8 mouse cellular contexts compared by ENCODE assay signal in the genomic region with DNA sequence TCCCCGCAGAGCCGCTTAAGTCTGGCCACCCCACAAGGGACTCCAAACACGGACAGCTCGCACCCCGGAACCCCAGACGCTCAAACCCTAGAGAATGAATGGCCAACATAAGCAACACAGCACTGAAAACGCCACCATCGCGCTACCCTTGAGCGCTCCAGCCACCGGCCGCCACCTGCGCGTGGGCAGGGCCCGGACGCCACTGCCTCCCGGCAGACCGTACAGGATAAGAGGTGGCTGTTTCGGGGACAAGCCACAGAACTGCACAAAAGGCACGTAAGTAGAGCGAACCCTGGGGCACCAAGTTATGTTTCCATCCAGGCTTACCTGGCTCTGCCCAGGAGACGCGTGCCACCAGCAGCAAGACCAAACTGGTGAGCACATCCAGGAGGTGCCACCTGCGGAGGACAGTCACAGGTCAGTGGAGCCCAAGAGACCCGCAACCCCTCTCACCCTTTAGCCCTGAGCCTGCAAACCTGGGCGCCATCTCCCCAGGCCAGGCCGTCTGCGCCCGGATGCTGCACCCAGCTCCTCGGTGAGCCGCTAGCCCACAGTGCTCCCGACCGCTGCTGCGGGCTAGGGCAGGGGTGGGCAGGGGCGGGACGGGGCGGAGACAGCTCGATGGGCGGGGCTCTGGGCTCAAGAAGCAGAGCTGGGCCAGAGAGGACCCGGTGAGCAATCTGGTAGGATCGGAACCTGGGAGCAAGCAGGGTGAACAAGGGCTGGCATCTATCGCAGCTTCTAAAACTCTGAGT. TPM values are rescaled to one million over a fixed set of nuclear protein-coding genes. Genes with fewer than 3 reads are reported as not detected.
DNase-seq lines count a peak whose midpoint lies in the region; ATAC-seq and TF ChIP-seq lines count a peak whose summit lies in the region.

A gene (minus strand): TSS at position 586 of the 755 bp plus-strand sequence.

- TF ChIP-seq CTCF in intestine, postnatal 0 days (IDR thresholded peaks at IDR 0.05; ENCODE audit: low read depth), result no peak

- peak within 1 kb of the TSS; percentile 97 for H3K4me2 ChIP-seq in forebrain, embryonic 16.5 days (ENCODE audit: low read length)
- H3K4me2 ChIP-seq in intestine, postnatal 0 days (replicated peaks; ENCODE audit: low read depth), result peak within 1 kb of the TSS; percentile 80
- peak within 1 kb of the TSS; percentile 86 for H3K4me2 ChIP-seq in lung, embryonic 15.5 days
- peak within 1 kb of the TSS; percentile 90 for H3K4me2 ChIP-seq in stomach, embryonic 15.5 days

- WGBS in forebrain, embryonic 16.5 days, result under 1% methylated on average over 42 of the region's 42 CpGs
- WGBS in intestine, postnatal 0 days, result 1% methylated on average over 42 of the region's 42 CpGs
- WGBS in lung, embryonic 15.5 days, result 1% methylated on average over 42 of the region's 42 CpGs
- WGBS in stomach, embryonic 15.5 days, result under 1% methylated on average over 42 of the region's 42 CpGs

- peak within 1 kb of the TSS; percentile 48 for H3K4me3 ChIP-seq in forebrain, embryonic 16.5 days (replicated peaks; ENCODE audit: low read length)
- peak within 1 kb of the TSS; percentile 38 for H3K4me3 ChIP-seq in intestine, postnatal 0 days (ENCODE audit: low read depth, low read length)
- peak within 1 kb of the TSS; percentile 52 for H3K4me3 ChIP-seq in lung, embryonic 15.5 days
- H3K4me3 ChIP-seq in stomach, embryonic 15.5 days (replicated peaks), result peak within 1 kb of the TSS; percentile 45

- peak; percentile 41 for DNase-seq in gastrocnemius, postnatal 10 days
- DNase-seq in gastrocnemius, adult 8-10 months (ENCODE audit: low spot score in 2 of 2), result no peak
- peak; percentile 79 for DNase-seq in adrenal gland, adult 2 months

- no peak within 1 kb of the TSS for H3K27ac ChIP-seq in forebrain, embryonic 16.5 days (ENCODE audit: low read length)
- H3K27ac ChIP-seq in intestine, postnatal 0 days (ENCODE audit: low read depth, low read length), result no peak within 1 kb of the TSS
- peak within 1 kb of the TSS; percentile 83 for H3K27ac ChIP-seq in lung, embryonic 15.5 days
- peak within 1 kb of the TSS; percentile 8; the same call in 1 of the 2 replicates for H3K27ac ChIP-seq in stomach, embryonic 15.5 days

- ATAC-seq in forebrain, embryonic 16.5 days, result peak; percentile 87
- ATAC-seq in intestine, postnatal 0 days, result peak; percentile 53
- peak; percentile 77 for ATAC-seq in lung, embryonic 15.5 days (ENCODE audit: borderline replicate concordance, extremely low read depth, low FRiP score, low TSS enrichment)
- ATAC-seq in stomach, embryonic 15.5 days (ENCODE audit: insufficient read depth, low FRiP score, low read depth), result peak; percentile 80
- ATAC-seq in monocyte, adult 5-6 weeks (replicated peaks; ENCODE audit: insufficient number of reproducible peaks, low FRiP score, low TSS enrichment, poor library complexity, severe bottlenecking), result no peak

- no peaks in the 10 kb centered on the region for H3K36me3 ChIP-seq in forebrain, embryonic 16.5 days (ENCODE audit: control insufficient read depth, insufficient read depth)
- H3K36me3 ChIP-seq in intestine, postnatal 0 days (ENCODE audit: control insufficient read depth, insufficient read depth), result no peaks in the 10 kb centered on the region
- no peaks in the 10 kb centered on the region for H3K36me3 ChIP-seq in lung, embryonic 15.5 days
- no peaks in the 10 kb centered on the region for H3K36me3 ChIP-seq in stomach, embryonic 15.5 days

- H3K4me1 ChIP-seq in forebrain, embryonic 16.5 days (replicated peaks; ENCODE audit: control insufficient read depth, insufficient read depth, low read length), result peaks cover 24% of the 10 kb centered on the region
- 0 out of 2 replicates have a peak, but pooled peaks cover 3% of the 10 kb centered on the region for H3K4me1 ChIP-seq in intestine, postnatal 0 days (replicated peaks; ENCODE audit: control insufficient read depth, insufficient read depth, low read length)
- peaks cover 31% of the 10 kb centered on the region for H3K4me1 ChIP-seq in lung, embryonic 15.5 days
- peaks cover 17% of the 10 kb centered on the region for H3K4me1 ChIP-seq in stomach, embryonic 15.5 days

- no peaks in the 10 kb centered on the region for H3K9me3 ChIP-seq in forebrain, embryonic 16.5 days (ENCODE audit: control insufficient read depth, low read length)
- H3K9me3 ChIP-seq in intestine, postnatal 0 days (ENCODE audit: control insufficient read depth), result no peaks in the 10 kb centered on the region
- no peaks in the 10 kb centered on the region for H3K9me3 ChIP-seq in lung, embryonic 15.5 days
- H3K9me3 ChIP-seq in stomach, embryonic 15.5 days, result no peaks in the 10 kb centered on the region

- peak within 1 kb of the TSS; percentile 41 for H3K9ac ChIP-seq in forebrain, embryonic 16.5 days (replicated peaks; ENCODE audit: low read depth, low read length)
- H3K9ac ChIP-seq in intestine, postnatal 0 days (ENCODE audit: low read depth, low read length), result peak within 1 kb of the TSS; percentile 37; the same call in 1 of the 2 replicates
- peak within 1 kb of the TSS; percentile 63 for H3K9ac ChIP-seq in lung, embryonic 15.5 days
- H3K9ac ChIP-seq in stomach, embryonic 15.5 days, result no peak within 1 kb of the TSS

- H3K27me3 ChIP-seq in forebrain, embryonic 16.5 days (replicated peaks; ENCODE audit: control insufficient read depth, insufficient read depth, low read length), result peaks cover 6% of the 10 kb centered on the region
- peaks cover 8% of the 10 kb centered on the region for H3K27me3 ChIP-seq in intestine, postnatal 0 days (replicated peaks; ENCODE audit: control insufficient read depth, insufficient read depth, low read length)
- H3K27me3 ChIP-seq in lung, embryonic 15.5 days, result peaks cover 31% of the 10 kb centered on the region
- H3K27me3 ChIP-seq in stomach, embryonic 15.5 days (replicated peaks), result peaks cover 11% of the 10 kb centered on the region

RNA-seq across cellular contexts. Expression of the gene that starts here (rescaled TPM):
- 10 to 100 TPM; 34.6 to 45.0 TPM for total RNA-seq in gastrocnemius, postnatal 10 days (2021)
- total RNA-seq in gastrocnemius, adult 8-10 months (2022), result 1 to 10 TPM; 2.2 to 5.9 (median 3.7) TPM
- 10 to 100 TPM; 26.7 to 40.0 TPM for total RNA-seq in adrenal gland, adult 2 months (2021)
- 75.8 and 78.8 TPM in 2 replicates for polyA plus RNA-seq in adrenal gland, adult 2 months (2012; rRNA removed)
- polyA plus RNA-seq in forebrain, embryonic 16.5 days (2015; fragmentation: Nextera tagmentation; extraction: Ambion mirVana), result 21.7 and 26.2 TPM in 2 replicates
- 34.9 and 35.2 TPM in 2 replicates for polyA plus RNA-seq in intestine, postnatal 0 days (2015; fragmentation: Nextera tagmentation; extraction: Ambion mirVana)
- polyA plus RNA-seq in lung, embryonic 15.5 days (2015; fragmentation: Nextera tagmentation; extraction: Ambion mirVana), result 263 and 283 TPM in 2 replicates
- polyA plus RNA-seq in stomach, embryonic 15.5 days (2015; fragmentation: Nextera tagmentation; extraction: Ambion mirVana), result 70.3 and 79.2 TPM in 2 replicates
- total RNA-seq in monocyte, adult 5-6 weeks (2017), result not detected in 3 replicates

Comparison
In these comparisons a context has a peak if more than half of its experiments do, and no peak if none do; other contexts are left out.
1. RNA of the gene that starts here (total RNA-seq): 34.6 to 45.0 TPM in gastrocnemius, postnatal 10 days and 26.7 to 40.0 TPM in adrenal gland, adult 2 months; 2.2 to 5.9 TPM in gastrocnemius, adult 8-10 months and not detected in monocyte, adult 5-6 weeks; every median in the first group is over 4 times any median in the second.
2. DNase-seq: peak in gastrocnemius, postnatal 10 days (single experiment) and adrenal gland, adult 2 months (single experiment); none in gastrocnemius, adult 8-10 months (0 of 2).
3. H3K27ac ChIP-seq: peak in lung, embryonic 15.5 days (single experiment) and stomach, embryonic 15.5 days (single experiment); none in forebrain, embryonic 16.5 days (single experiment) and intestine, postnatal 0 days (single experiment).
4. Peak in every context shown above with its lines, with median percentiles within 50 percentile points of each other: H3K4me2 ChIP-seq and H3K4me3 ChIP-seq.